Mouse (Mus musculus): ENCODE results near the gene Capn8.

DNA sequence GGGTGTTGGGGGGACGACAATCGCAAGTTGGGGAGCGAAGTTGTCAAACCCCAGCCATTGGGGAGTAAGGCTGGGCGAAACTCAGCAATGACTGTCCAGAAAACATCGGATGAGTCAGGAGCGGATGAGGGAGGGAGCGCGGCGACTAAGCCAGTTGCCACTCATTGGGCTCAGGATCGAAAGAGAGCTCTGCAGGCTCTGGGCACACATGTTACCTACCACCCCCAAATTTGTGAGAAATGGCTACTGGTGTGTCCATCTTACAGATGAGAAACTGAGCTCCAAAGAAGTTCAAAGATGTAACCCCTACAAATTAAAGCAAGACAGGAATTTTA is 47.2 kb upstream of the Capn8 start:
- no peak for TF ChIP-seq CTCF (IDR thresholded peaks at IDR 0.05; ENCODE audit: low read depth, low read length)
- no peak for TF ChIP-seq POLR2AphosphoS5 (IDR thresholded peaks at IDR 0.05; ENCODE audit: insufficient replicate concordance, low read depth, low read length)
- no peak for TF ChIP-seq GATA1 (IDR thresholded peaks at IDR 0.05; ENCODE audit: borderline replicate concordance, low read length)
- TF ChIP-seq TAL1 (conservative IDR thresholded peaks at IDR 0.05; ENCODE audit: low read depth, low read length), result no peak
- TF ChIP-seq GATA2 (IDR thresholded peaks at IDR 0.05; ENCODE audit: borderline replicate concordance, low read depth, low read length), result no peak
